Mouse (Mus musculus) stomach, embryonic 14.5 days (tissue): ENCODE data around the gene Atxn10. TPM values are rescaled to one million over a fixed set of nuclear protein-coding genes. Genes with fewer than 3 reads are reported as not detected.

Experiments
- ATAC-seq: fragments of 200-750 bp; cut with Nextera tagmentation; 2 replicates; pipeline ENCODE4 v1.8.0; 2017; ENCODE audit warnings: low read depth, moderate TSS enrichment; ENCODE audit not compliant: insufficient number of reproducible peaks, insufficient read depth, low FRiP score
- H3K27ac ChIP-seq: fragments of 300-500 bp; sonication (generic); 2 replicates; pipeline ENCODE4 v1.5.1; 2014; ENCODE audit warnings: mild to moderate bottlenecking, low read length, moderate library complexity, mixed read lengths
- H3K27me3 ChIP-seq: fragments of 300-500 bp; sonication (generic); 2 replicates; pipeline ENCODE4 v1.6.1; 2014; ENCODE audit warnings: low read length, control low read depth, mixed read lengths; ENCODE audit not compliant: control insufficient read depth, insufficient read depth
- H3K36me3 ChIP-seq: fragments of 300-500 bp; sonication (generic); 2 replicates; pipeline ENCODE4 v1.6.1; 2014; ENCODE audit warnings: mild to moderate bottlenecking, control low read depth, low read length, moderate library complexity, mixed read lengths; ENCODE audit not compliant: control insufficient read depth, insufficient read depth
- H3K4me1 ChIP-seq: fragments of 300-500 bp; sonication (generic); 2 replicates; pipeline ENCODE4 v1.6.1; 2014; ENCODE audit warnings: low read length, control low read depth, mixed read lengths; ENCODE audit not compliant: control insufficient read depth, insufficient read depth
- H3K4me2 ChIP-seq: fragments of 300-500 bp; sonication (generic); replicated peaks from 2 replicates; pipeline ENCODE4 v1.6.1; 2014; ENCODE audit warnings: low read depth, low read length, control low read depth
- H3K4me3 ChIP-seq: fragments of 300-500 bp; sonication (generic); 2 replicates; pipeline ENCODE4 v1.5.1; 2014; ENCODE audit warnings: low read depth, low read length, control low read depth
- H3K9ac ChIP-seq: fragments of 300-500 bp; sonication (generic); replicated peaks from 2 replicates; pipeline ENCODE4 v1.6.1; 2014; ENCODE audit warnings: low read depth, mild to moderate bottlenecking, control low read depth, low read length, moderate library complexity, mixed read lengths
- H3K9me3 ChIP-seq: fragments of 300-500 bp; sonication (generic); 2 replicates; pipeline ENCODE4 v1.6.1; 2016; ENCODE audit warnings: low read depth, low read length, control low read depth; ENCODE audit not compliant: control insufficient read depth
- WGBS: fragments of 180-500 bp; shearing (Covaris S2); extraction: QIAGEN DNeasy Blood & Tissue Kit; methylation state at CpG from one replicate; pipeline ENCODE4 v1.1.7; 2014; 5-methylcytosine and 5-hydroxymethylcytosine counted together
- polyA plus RNA-seq: library from polyadenylated mRNA; unstranded; fragments of >200 nt; fragmentation: Nextera tagmentation; extraction: Ambion mirVana; gene quantifications from 2 replicates; pipeline ENCODE4 v1.2.1, GENCODE M21; 2014

The Atxn10 gene
- polyA plus RNA-seq, 1 experiment from 2014 or later = 258 TPM

DNA sequence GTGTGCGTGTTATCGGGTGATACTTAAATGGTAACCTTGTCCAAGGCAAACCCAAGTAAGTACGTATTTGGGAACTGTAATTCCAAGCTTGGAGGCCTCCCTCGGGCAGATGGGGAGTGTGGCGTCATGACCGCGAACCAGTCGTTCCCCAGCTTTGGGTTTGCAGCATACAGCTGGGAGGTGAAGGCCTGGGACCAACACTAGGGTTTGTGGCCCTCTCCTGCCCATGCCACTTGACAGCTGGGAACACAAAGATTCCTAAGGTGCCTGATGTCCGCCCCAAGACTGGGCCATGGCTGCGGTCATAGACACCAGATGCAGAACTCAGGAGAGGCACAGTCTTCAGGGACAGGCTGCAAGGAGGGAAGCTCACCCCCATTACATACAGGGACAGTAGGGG, 164.2 kb downstream of the Atxn10 start:
- Histone ChIP-seq H3K4me1 (no peaks in the 10 kb centered on the region), H3K4me2 (no peak overlapping the region), H3K36me3 (no peaks in the 10 kb centered on the region), H3K4me3 (no peak overlapping the region), H3K9me3 (no peaks in the 10 kb centered on the region), H3K27ac (no peak overlapping the region), H3K9ac (no peak overlapping the region), H3K27me3 (no peaks in the 10 kb centered on the region)
- ATAC-seq = no peak
- 87% methylated on average over 10 of the region's 10 CpGs for WGBS

DNA sequence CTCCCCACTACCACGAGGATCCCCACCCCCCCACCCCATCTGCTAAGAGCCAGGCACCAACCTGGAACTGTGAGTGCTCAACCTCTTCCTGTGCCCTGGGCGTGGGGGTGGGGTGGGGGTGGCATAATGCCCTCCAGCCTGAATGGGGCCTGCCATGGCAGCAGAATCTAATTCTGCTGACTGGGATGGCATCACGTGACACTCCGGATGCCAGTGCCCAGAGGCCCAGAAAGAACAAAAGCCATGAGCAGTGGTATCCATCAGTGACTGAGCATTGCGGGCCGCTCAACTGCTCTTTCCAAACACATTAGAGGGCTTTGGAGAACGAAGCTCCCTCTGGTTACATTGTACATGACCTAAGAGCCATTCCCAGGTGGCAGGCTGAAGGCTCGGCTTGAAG, 167.1 kb downstream of the Atxn10 start, which contains the start of gene 7530416G11Rik:
TSS of gene 7530416G11Rik (minus strand) at position 101 of the 400 bp plus-strand sequence.
- no peak for ATAC-seq
- Histone ChIP-seq H3K4me3 (no peak within 1 kb of the TSS), H3K4me1 (no peaks in the 10 kb centered on the region), H3K36me3 (no peaks in the 10 kb centered on the region), H3K9ac (no peak within 1 kb of the TSS), H3K27ac (no peak within 1 kb of the TSS), H3K27me3 (no peaks in the 10 kb centered on the region), H3K9me3 (no peaks in the 10 kb centered on the region), H3K4me2 (no peak within 1 kb of the TSS)
- WGBS = 83% methylated on average over 8 of the region's 8 CpGs

DNA sequence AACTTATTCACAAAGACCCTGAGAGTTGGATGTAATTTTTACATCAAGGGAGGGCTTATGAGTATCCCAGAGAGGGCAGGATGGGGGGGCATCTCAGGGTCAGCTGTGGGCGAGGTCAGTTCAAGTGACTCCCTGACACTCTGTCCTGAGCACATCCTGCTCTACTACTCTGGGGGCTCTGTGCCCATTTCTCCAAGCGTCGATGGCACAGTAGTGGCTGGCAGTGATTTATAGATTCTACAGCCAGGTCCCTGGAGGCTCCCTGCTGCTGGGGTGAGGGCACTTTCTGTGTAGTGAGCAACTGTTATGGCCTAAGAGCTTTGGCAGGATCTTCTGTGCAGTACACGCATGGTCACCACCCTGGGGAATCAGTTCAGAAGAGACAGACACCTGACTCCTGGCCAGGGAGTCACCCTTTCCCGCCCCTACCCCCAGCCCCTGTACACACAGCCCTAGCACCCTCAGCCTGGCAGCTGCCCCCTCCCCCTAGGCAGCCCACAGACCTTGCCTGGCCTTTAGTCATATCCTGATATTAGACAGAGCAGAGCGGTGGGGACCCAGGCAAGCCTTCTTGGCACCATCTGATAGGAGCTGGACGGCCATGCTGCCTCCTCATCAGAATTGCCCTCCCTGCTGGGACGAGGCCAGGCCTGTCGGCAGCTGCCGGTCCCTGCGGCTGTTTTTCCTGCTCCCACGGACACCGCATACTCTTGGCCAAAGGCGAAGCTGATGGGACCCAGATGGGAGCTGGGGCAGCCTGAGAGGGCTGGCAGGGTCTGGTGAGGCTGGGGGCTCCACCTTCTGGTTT, 169.3 kb downstream of the Atxn10 start:
- 0 out of 2 replicates have a peak, but pooled peaks have one; percentile 18 for ATAC-seq
- Histone ChIP-seq H3K9me3 (no peaks in the 10 kb centered on the region), H3K4me3 (no peak overlapping the region), H3K36me3 (no peaks in the 10 kb centered on the region), H3K27ac (no peak overlapping the region), H3K27me3 (no peaks in the 10 kb centered on the region), H3K4me1 (no peaks in the 10 kb centered on the region), H3K4me2 (no peak overlapping the region), H3K9ac (no peak overlapping the region)
- 56% methylated on average over 14 of the region's 14 CpGs for WGBS

DNA sequence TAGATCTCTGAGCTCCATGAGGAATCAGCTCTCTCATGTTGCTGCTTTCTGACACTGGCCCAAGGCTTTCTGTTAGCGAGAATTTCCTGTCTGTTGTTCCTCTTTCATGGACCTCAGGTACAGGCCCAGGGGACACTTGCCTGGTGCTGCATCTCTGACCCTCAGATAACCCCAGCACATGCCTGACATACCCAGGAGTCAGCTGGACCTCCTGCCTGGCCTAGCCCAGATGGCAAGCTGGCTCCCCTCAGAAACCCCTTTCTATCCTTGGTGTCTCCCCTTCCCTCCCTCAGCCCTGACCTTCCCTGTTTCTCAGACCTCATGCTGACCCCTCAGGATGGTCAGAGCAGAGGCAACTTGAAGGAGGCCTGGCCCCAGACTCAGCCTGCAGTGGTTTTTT, 170.6 kb downstream of the Atxn10 start:
- 43% methylated on average over 1 of the region's 1 CpGs for WGBS
- H3K9ac ChIP-seq = no peak overlapping the region
- no peak overlapping the region for H3K27ac ChIP-seq
- no peak overlapping the region for H3K4me2 ChIP-seq
- H3K9me3 ChIP-seq = no peaks in the 10 kb centered on the region
- H3K4me1 ChIP-seq = no peaks in the 10 kb centered on the region
- no peaks in the 10 kb centered on the region for H3K27me3 ChIP-seq
- no peaks in the 10 kb centered on the region for H3K36me3 ChIP-seq
- no peak for ATAC-seq
- H3K4me3 ChIP-seq = no peak overlapping the region

DNA sequence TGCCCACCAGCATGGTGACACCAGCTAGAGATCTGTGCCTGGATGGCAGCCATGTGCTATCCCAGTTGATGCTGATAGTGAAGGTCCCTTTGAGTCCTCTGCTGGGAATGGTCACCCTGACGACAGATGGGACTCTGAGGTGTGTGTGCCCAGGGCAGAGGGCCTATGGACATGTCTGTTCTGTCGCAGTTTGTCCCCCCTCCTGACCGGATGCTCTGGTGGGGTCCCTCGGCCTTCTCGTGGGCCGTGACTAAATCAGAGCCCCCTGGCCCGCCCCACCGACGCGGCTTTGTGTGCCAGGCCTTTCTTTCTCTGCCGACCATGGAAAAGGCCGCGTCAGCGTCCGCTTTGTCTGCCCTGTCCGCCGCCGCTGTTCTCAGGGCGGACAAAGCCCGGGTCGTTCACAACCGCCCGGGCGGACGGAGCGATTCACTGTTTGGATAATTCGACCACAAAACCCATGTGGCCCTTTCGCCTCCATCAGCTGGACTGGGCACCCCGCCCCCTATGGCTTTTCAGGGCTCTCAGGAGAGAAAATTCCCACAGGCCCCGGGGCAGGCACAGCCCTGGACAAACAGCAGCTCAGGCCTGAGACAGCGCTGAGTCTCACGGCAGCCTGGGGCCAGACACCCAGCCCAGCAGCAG, 171.4 kb downstream of the Atxn10 start:
- Histone ChIP-seq H3K27me3 (no peaks in the 10 kb centered on the region), H3K27ac (no peak overlapping the region), H3K36me3 (no peaks in the 10 kb centered on the region), H3K9me3 (no peaks in the 10 kb centered on the region), H3K4me2 (no peak overlapping the region), H3K9ac (no peak overlapping the region), H3K4me3 (no peak overlapping the region), H3K4me1 (no peaks in the 10 kb centered on the region)
- WGBS = 71% methylated on average over 32 of the region's 32 CpGs
- ATAC-seq = no peak

Other genes starting within 250 kb of the Atxn10 start
- gene Smc1b, start 204.3 kb upstream of the Atxn10 start, polyA plus RNA-seq = 0.19 and 0.25 TPM in 2 replicates
- gene Ribc2, start 204.2 kb upstream of the Atxn10 start, polyA plus RNA-seq = 0.42 and 0.49 TPM in 2 replicates
- 286 and 310 TPM in 2 replicates for gene Fbln1, start 130.3 kb upstream of the Atxn10 start, polyA plus RNA-seq
- gene 7530416G11Rik, start 167.0 kb downstream of the Atxn10 start, polyA plus RNA-seq = not detected in 2 replicates
- gene Wnt7b, start 246.2 kb downstream of the Atxn10 start, polyA plus RNA-seq = 0.75 and 2.5 TPM in 2 replicates